Mouse (Mus musculus): ENCODE measurements around the gene Fam174b.

DNA sequence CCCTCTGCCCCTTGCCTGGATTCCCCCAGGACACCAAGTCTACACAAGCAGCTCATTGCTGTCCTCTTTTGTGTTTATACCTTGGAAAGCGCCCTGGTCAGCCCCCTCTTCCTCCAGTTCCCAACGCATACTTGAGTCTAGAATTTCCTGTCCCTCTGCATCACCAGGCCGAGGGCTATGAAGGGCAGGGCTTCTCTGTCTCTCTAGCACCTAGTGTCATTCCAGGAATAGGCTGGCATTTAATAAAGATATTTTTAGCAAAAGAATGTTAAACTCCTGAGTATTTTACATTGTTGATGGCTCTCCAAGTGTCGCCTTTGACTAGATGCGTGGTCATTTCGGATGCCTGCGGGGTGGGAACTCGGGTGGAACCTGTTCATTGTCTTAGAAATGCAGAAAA is 3.0 kb downstream of the Fam174b start:
- no peak for TF ChIP-seq CTCF (IDR thresholded peaks at IDR 0.05; ENCODE audit: low read depth, low read length)
- TF ChIP-seq POLR2A (IDR thresholded peaks at IDR 0.05; ENCODE audit: insufficient read depth, low read length): no peak
- TF ChIP-seq EP300 (IDR thresholded peaks at IDR 0.05; ENCODE audit: insufficient read depth, low read depth, low read length): no peak
